15 mouse cellular contexts compared by ENCODE assay signal in genomic region chr9:78117690-78118089, GRCm38 (mm10). TPM values are rescaled to one million over a fixed set of nuclear protein-coding genes. Genes with fewer than 3 reads are reported as not detected.
DNase-seq lines count a peak whose midpoint lies in the region; ATAC-seq and TF ChIP-seq lines count a peak whose summit lies in the region.
"Had no signal": no experiment of that assay in that cellular context is flagged by ENCODE, and none has a peak within 500 bp of the region (broad histone marks: within the 10 kb centered on the region; RNA-seq: fewer than 3 reads in every experiment).

No protein-coding gene starts in this region.

- H3K36me3 ChIP-seq in heart, embryonic 12.5 days, result peaks cover 20% of the 10 kb centered on the region
- H3K36me3 ChIP-seq in MEL (ENCODE audit: control insufficient read depth in 1 of 2, insufficient read depth in 2 of 2, low read length in 2 of 2), result peaks cover 0 to 22% of the 10 kb centered on the region in 2 experiments; a peak in 2 of 4 replicates
- no peaks in the 10 kb centered on the region for H3K36me3 ChIP-seq in liver, embryonic 11.5 days (ENCODE audit: control insufficient read depth, insufficient read depth, low read length)
- 0 out of 2 replicates have a peak, but pooled peaks cover 2% of the 10 kb centered on the region for H3K36me3 ChIP-seq in small intestine, adult 2 months (ENCODE audit: control insufficient read depth, insufficient read depth, low read length)

- TF ChIP-seq EP300 in MEL (IDR thresholded peaks at IDR 0.05; ENCODE audit: low read depth in 1 of 2, low read length in 2 of 2), result peak; percentile 65 to 75; a peak in 3 of 4 replicates

- peaks cover 5% of the 10 kb centered on the region; the same call in 1 of the 2 replicates for H3K9me3 ChIP-seq in heart, embryonic 12.5 days (replicated peaks)
- H3K9me3 ChIP-seq in MEL (replicated peaks; ENCODE audit: insufficient read depth, low read length), result no peaks in the 10 kb centered on the region
- no peaks in the 10 kb centered on the region for H3K9me3 ChIP-seq in liver, embryonic 11.5 days (ENCODE audit: control insufficient read depth, low read length)
- H3K9me3 ChIP-seq: embryonic facial prominence, embryonic 12.5 days; forebrain, embryonic 10.5 days; G1E; kidney, embryonic 15.5 days; neural tube, embryonic 13.5 days had no signal

- no peak for DNase-seq in heart, postnatal 10 days
- DNase-seq in MEL (ENCODE audit: low read depth, low spot score), result peak; percentile 62
- no peak for DNase-seq in liver, embryonic 11.5 days (ENCODE audit: low spot score)
- no peak for DNase-seq in right cerebral cortex, adult 18-20 months
- no peak for DNase-seq in Muller cell, postnatal 12 days (ENCODE audit: inconsistent ontology term)

- 0 out of 2 replicates have a peak overlapping the region, but pooled peaks have one; percentile 5 for H3K27ac ChIP-seq in heart, embryonic 12.5 days (ENCODE audit: poor library complexity, severe bottlenecking)
- H3K27ac ChIP-seq in MEL (ENCODE audit: control insufficient read depth, low read depth, low read length), result no peak overlapping the region
- H3K27ac ChIP-seq in liver, embryonic 11.5 days (ENCODE audit: low read depth, low read length), result no peak overlapping the region
- H3K27ac ChIP-seq in small intestine, adult 2 months (ENCODE audit: insufficient read depth, low read depth, low read length), result peak overlapping the region; percentile 97
- H3K27ac ChIP-seq: embryonic facial prominence, embryonic 12.5 days; forebrain, embryonic 10.5 days; kidney, embryonic 15.5 days; layer of hippocampus, adult 2 months; neural tube, embryonic 13.5 days had no signal

- H3K4me1 ChIP-seq in heart, embryonic 12.5 days (replicated peaks), result peaks cover 51% of the 10 kb centered on the region
- H3K4me1 ChIP-seq in MEL (ENCODE audit: control insufficient read depth in 1 of 2, insufficient read depth in 2 of 2, low read length in 2 of 2), result peaks cover 7 to 20% of the 10 kb centered on the region in 2 experiments
- peaks cover 17% of the 10 kb centered on the region for H3K4me1 ChIP-seq in liver, embryonic 11.5 days (replicated peaks; ENCODE audit: control insufficient read depth, insufficient read depth, low read length)
- peaks cover 31% of the 10 kb centered on the region for H3K4me1 ChIP-seq in small intestine, adult 2 months (ENCODE audit: control insufficient read depth, insufficient read depth, insufficient read length, low read length)

- TF ChIP-seq RAD21 in MEL (IDR thresholded peaks at IDR 0.05; ENCODE audit: low read depth, low read length), result no peak

- no peak overlapping the region for H3K4me3 ChIP-seq in heart, embryonic 12.5 days
- H3K4me3 ChIP-seq in MEL (ENCODE audit: control insufficient read depth in 1 of 2, insufficient read depth in 1 of 2, low read depth in 2 of 2, low read length in 2 of 2), result no peak overlapping the region
- H3K4me3 ChIP-seq in liver, embryonic 11.5 days (ENCODE audit: low read depth, low read length), result no peak overlapping the region
- no peak overlapping the region for H3K4me3 ChIP-seq in small intestine, adult 2 months (ENCODE audit: low read depth, low read length)
- H3K4me3 ChIP-seq: embryonic facial prominence, embryonic 12.5 days; forebrain, embryonic 10.5 days; kidney, embryonic 15.5 days; layer of hippocampus, adult 2 months; neural tube, embryonic 13.5 days had no signal

- no peak for TF ChIP-seq CTCF in MEL (IDR thresholded peaks at IDR 0.05 in 2 of 3, conservative IDR thresholded peaks at IDR 0.05 in 1 of 3; ENCODE audit: control insufficient read depth in 1 of 3, insufficient read depth in 1 of 3, low read depth in 2 of 3, low read length in 3 of 3, poor library complexity in 1 of 3, severe bottlenecking in 1 of 3)
- no peak for TF ChIP-seq CTCF in small intestine, adult 2 months (IDR thresholded peaks at IDR 0.05; ENCODE audit: extremely low read depth, insufficient read length, insufficient replicate concordance, low read depth, low read length)

- H3K27me3 ChIP-seq in heart, embryonic 12.5 days (replicated peaks), result no peaks in the 10 kb centered on the region
- H3K27me3 ChIP-seq in MEL (ENCODE audit: control insufficient read depth in 1 of 2, insufficient read depth in 2 of 2, low read length in 2 of 2), result no peaks in the 10 kb centered on the region
- no peaks in the 10 kb centered on the region for H3K27me3 ChIP-seq in liver, embryonic 11.5 days (replicated peaks; ENCODE audit: control insufficient read depth, insufficient read depth, low read length)
- H3K27me3 ChIP-seq in small intestine, adult 2 months (ENCODE audit: control insufficient read depth, insufficient read depth, low read length), result no peaks in the 10 kb centered on the region
- H3K27me3 ChIP-seq: embryonic facial prominence, embryonic 12.5 days; kidney, embryonic 15.5 days; neural tube, embryonic 13.5 days had no signal

- ATAC-seq in heart, embryonic 12.5 days (ENCODE audit: insufficient number of reproducible peaks, low FRiP score), result no peak
- ATAC-seq in liver, embryonic 11.5 days (replicated peaks; ENCODE audit: low FRiP score), result peak; percentile 70
- ATAC-seq: hindbrain, embryonic 16.5 days had no signal

- WGBS in heart, embryonic 12.5 days, result 71% methylated on average over 2 of the region's 2 CpGs
- 69% methylated on average over 2 of the region's 2 CpGs for whole genome bisulfite sequencing in liver, embryonic 11.5 days
- WGBS in small intestine, adult 2 months, result 43% methylated on average over 2 of the region's 2 CpGs

- intact Hi-C loops in heart, postnatal 10 days (cut with DNase I), result loop anchor here (10.0 kb wide), 1 partner anchor 367 kb away; the partner anchor contains the start of gene Eef1a1

- H3K4me2 ChIP-seq in heart, embryonic 12.5 days, result no peak overlapping the region
- no peak overlapping the region for H3K4me2 ChIP-seq in liver, embryonic 11.5 days
- H3K4me2 ChIP-seq: embryonic facial prominence, embryonic 12.5 days; heart, embryonic 11.5 days; kidney, embryonic 15.5 days; neural tube, embryonic 13.5 days had no signal

- peaks cover 8% of the 10 kb centered on the region for H3K79me2 ChIP-seq in MEL (ENCODE audit: control insufficient read depth, insufficient read depth, low read length, poor library complexity)

- TF ChIP-seq POLR2A in MEL (IDR thresholded peaks at IDR 0.05; ENCODE audit: control insufficient read depth in 1 of 2, insufficient read depth in 1 of 2, low read depth in 1 of 2, low read length in 2 of 2, poor library complexity in 1 of 2), result no peak
- no peak for TF ChIP-seq POLR2A in small intestine, adult 2 months (IDR thresholded peaks at IDR 0.05; ENCODE audit: low read depth, low read length)

- H3K9ac ChIP-seq in heart, embryonic 12.5 days, result no peak overlapping the region
- no peak overlapping the region for H3K9ac ChIP-seq in MEL (ENCODE audit: control insufficient read depth, low read depth, low read length, poor library complexity, severe bottlenecking)
- no peak overlapping the region for H3K9ac ChIP-seq in liver, embryonic 11.5 days (ENCODE audit: low read depth, low read length)
- H3K9ac ChIP-seq: embryonic facial prominence, embryonic 12.5 days; kidney, embryonic 15.5 days; neural tube, embryonic 13.5 days had no signal

TF ChIP-seq in MEL, 35 proteins besides CTCF, POLR2A, EP300 and RAD21 (continues in another document):
- TF ChIP-seq RCOR1 (IDR thresholded peaks at IDR 0.05; ENCODE audit: low read depth, low read length) (peak; percentile 8; the same call in 1 of the 2 replicates), TAL1 (IDR thresholded peaks at IDR 0.05; ENCODE audit: low read length) (peak; percentile 62), CHD2 (IDR thresholded peaks at IDR 0.05; ENCODE audit: low read length) (no peak), USF2 (IDR thresholded peaks at IDR 0.05; ENCODE audit: borderline replicate concordance in 1 of 2, insufficient read depth in 1 of 2, low read depth in 1 of 2, low read length in 2 of 2) (no peak), SIN3A (IDR thresholded peaks at IDR 0.05; ENCODE audit: low read length) (peak; percentile 63), MXI1 (IDR thresholded peaks at IDR 0.05; ENCODE audit: low read depth, low read length) (peak; percentile 49; the same call in 1 of the 2 replicates), SMC3 (IDR thresholded peaks at IDR 0.05; ENCODE audit: low read depth, low read length) (no peak), NRF1 (IDR thresholded peaks at IDR 0.05; ENCODE audit: insufficient read depth, low read depth, low read length, poor library complexity, severe bottlenecking) (no peak), GATA1 (IDR thresholded peaks at IDR 0.05; ENCODE audit: low read depth, low read length) (peak; percentile 69), USF1 (IDR thresholded peaks at IDR 0.05; ENCODE audit: low read depth, low read length) (peak; percentile 56; the same call in 1 of the 2 replicates), NELFE (IDR thresholded peaks at IDR 0.05; ENCODE audit: low read depth, low read length) (no peak), MAX (IDR thresholded peaks at IDR 0.05; ENCODE audit: low read length) (peak; percentile 32; the same call in 1 of the 2 replicates), ZMIZ1 (IDR thresholded peaks at IDR 0.05; ENCODE audit: low read depth, low read length) (no peak), BHLHE40 (IDR thresholded peaks at IDR 0.05; ENCODE audit: borderline replicate concordance, low read depth, low read length) (0 out of 2 replicates have a peak, but pooled peaks have one; percentile 13), ETS1 (IDR thresholded peaks at IDR 0.05; ENCODE audit: low read depth, low read length) (peak; percentile 75), ZC3H11A (IDR thresholded peaks at IDR 0.05; ENCODE audit: low read depth, low read length) (no peak), JUND (IDR thresholded peaks at IDR 0.05; ENCODE audit: low read depth, low read length) (no peak), POLR2AphosphoS2 (IDR thresholded peaks at IDR 0.05; ENCODE audit: low read length) (no peak)

RNA-seq across cellular contexts. Expression of gene Ick, which starts 8.7 kb away (rescaled TPM):
- 15.8 and 18.8 TPM in 2 replicates for polyA plus RNA-seq in heart, embryonic 12.5 days (2016; fragmentation: Nextera tagmentation; extraction: Ambion mirVana)
- 10 to 100 TPM; 21.5 to 23.0 TPM for total RNA-seq in heart, postnatal 10 days (2021)
- 6.1 and 6.5 TPM in 2 replicates for total RNA-seq in MEL (2012; rRNA removed)
- 10 to 100 TPM in 1 of 2 experiments, not detected in 1; 16.1 TPM for polyA plus RNA-seq in MEL (2012; ENCODE audit: insufficient read depth in 1 of 2, insufficient read length in 2 of 2, low read depth in 1 of 2, low replicate concordance in 2 of 2, missing spikeins in 1 of 2)
- 15.9 and 16.7 TPM in 2 replicates for polyA plus RNA-seq in liver, embryonic 11.5 days (2014; fragmentation: Nextera tagmentation; extraction: Ambion mirVana)
- polyA plus RNA-seq in small intestine, adult 2 months (2012; rRNA removed), result 8.4 and 19.8 TPM in 2 replicates

RNA-seq across cellular contexts. Expression of gene Fbxo9, which starts 8.8 kb away (rescaled TPM):
- 44.2 and 45.9 TPM in 2 replicates for polyA plus RNA-seq in heart, embryonic 12.5 days (2016; fragmentation: Nextera tagmentation; extraction: Ambion mirVana)
- 10 to 100 TPM; 88.6 to 90.3 TPM for total RNA-seq in heart, postnatal 10 days (2021)
- 47.0 and 56.0 TPM in 2 replicates for total RNA-seq in MEL (2012; rRNA removed)
- 100 to 1,000 TPM in 1 of 2 experiments, 10 to 100 TPM in 1; 47.0 to 402 TPM for polyA plus RNA-seq in MEL (2012; ENCODE audit: insufficient read depth in 1 of 2, insufficient read length in 2 of 2, low read depth in 1 of 2, low replicate concordance in 2 of 2, missing spikeins in 1 of 2)
- polyA plus RNA-seq in liver, embryonic 11.5 days (2014; fragmentation: Nextera tagmentation; extraction: Ambion mirVana), result 56.1 and 56.6 TPM in 2 replicates
- polyA plus RNA-seq in small intestine, adult 2 months (2012; rRNA removed), result 54.1 and 74.3 TPM in 2 replicates

Comparison
In these comparisons a context has a peak if more than half of its experiments do, and no peak if none do; other contexts are left out.
1. H3K27ac ChIP-seq: peak in heart, embryonic 12.5 days (single experiment) and small intestine, adult 2 months (single experiment); none in MEL (single experiment) and liver, embryonic 11.5 days (single experiment).